Mouse (Mus musculus): Measurements from ENCODE around the gene Alkbh1. TPM values are rescaled to one million over a fixed set of nuclear protein-coding genes. Genes with fewer than 3 reads are reported as not detected.

Gene Alkbh1
- total RNA-seq (2023) = 79.2 to 103 TPM (median 90.0 TPM) in 4 replicates

DNA sequence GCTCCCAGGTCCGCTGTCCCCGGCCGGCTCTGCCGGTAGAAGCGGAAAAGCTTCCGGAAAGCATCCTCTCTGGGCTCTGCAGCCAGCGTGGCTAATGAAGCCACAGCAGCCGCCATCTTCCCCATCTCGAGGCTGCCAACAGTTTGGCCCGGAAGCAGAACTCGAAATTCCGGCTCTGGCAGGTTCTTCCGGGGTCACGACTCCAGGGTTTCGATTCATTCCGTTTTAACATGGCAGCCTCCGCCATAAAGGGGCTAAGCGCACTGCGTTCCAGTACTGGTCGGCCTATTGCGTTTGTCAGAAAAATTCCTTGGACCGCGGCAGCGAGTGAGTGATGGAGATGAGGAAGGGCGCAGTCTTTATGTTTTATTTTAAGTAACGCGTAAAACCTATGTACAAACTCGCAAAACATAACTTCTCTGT lies at the start of gene Alkbh1, which contains the start of gene Slirp:
Alkbh1 (minus strand) TSS at position 318 of the 423 bp plus-strand sequence.
Slirp (plus strand) TSS at position 197 of the 423 bp plus-strand sequence.

DNA sequence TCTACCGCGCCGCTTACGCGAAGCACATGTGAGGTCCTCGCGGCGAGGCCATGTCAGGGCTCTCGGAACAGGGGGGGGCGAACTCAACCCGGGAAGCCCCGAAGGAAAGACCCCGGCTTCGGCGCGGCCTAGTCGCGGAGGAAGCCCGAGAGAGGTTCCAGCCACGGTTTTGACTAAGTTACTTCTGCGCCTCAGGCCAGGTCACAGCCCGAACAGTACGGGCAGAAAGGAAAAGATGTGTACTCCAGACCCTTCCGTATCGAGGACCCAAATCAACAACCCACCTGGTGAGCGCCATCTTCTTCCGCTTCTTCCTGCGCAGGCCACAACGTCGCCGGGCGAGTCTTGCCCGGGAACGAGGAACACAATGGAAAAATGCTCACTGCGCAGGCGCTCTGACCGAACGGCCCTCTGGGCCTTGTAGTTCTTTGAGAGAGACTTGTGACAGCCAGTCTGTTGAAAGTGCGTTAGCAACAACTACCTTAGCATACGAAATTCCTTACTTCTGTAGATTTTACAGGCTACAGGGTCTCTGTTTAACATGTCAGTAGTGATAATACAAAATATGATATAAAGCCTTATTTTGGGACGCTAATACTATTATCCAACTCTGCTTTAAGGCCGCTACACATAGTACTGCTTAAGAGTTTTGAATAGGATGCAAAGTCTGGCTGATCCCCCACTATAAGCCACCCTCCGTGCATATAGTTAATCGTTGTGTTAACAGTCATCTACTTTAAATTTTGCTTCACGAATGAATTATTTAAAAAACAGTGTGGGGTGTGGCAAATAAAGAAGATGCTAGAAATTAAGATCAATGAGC lies 28.4 kb upstream of the Alkbh1 start, which contains the start of gene Snw1:
Snw1 (minus strand) TSS at position 311 of the 823 bp plus-strand sequence.

DNA sequence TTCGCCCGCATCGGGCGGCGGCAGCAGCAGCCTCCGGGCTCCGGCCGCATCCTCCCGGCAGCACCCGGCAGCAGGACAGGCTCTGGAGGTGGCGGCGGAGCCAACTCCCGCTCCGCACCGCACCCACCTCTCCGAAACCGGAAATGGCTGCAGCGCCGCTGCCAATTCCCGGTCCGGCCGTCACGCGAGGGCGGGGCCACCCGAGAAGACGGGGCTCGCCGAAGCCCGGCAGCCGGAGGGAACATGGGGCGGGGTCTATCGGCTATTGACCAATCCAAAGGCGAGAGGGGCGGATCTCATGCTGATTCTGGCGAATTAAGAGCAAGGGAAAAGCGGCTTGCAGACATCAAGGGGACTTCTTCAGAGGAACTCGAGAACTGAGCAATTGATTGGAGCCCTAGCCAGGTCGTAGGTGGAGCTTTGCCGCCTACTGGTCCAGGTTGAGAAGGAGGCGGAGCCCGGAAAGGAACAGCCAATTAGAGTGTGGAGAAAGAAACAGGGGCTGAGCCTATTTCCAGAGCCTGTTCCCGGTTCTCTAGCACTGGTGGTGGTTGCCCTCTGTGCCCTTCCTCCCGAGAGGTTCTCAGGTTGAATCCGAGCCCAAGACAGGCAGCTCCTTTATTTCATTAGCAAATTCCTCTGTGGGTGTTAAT lies 55.6 kb downstream of the Alkbh1 start, which contains the start of gene Sptlc2:
Sptlc2 (minus strand) TSS at position 234 of the 653 bp plus-strand sequence.

Other genes with a start within 250 kb of the Alkbh1 start
- gene Samd15, start 244.3 kb downstream of the Alkbh1 start, total RNA-seq (2023) = 1.1 to 1.8 TPM (median 1.2 TPM) in 4 replicates
- gene Tmed8, start 243.6 kb downstream of the Alkbh1 start, total RNA-seq (2023) = 35.7 to 35.9 TPM (median 35.8 TPM) in 4 replicates
- gene Noxred1, start 205.3 kb downstream of the Alkbh1 start, total RNA-seq (2023) = 5.0 to 10.2 TPM (median 8.7 TPM) in 4 replicates
- gene Vipas39, start 177.8 kb downstream of the Alkbh1 start, total RNA-seq (2023) = 33.1 to 41.1 TPM (median 36.1 TPM) in 4 replicates
- gene Ahsa1, start 177.5 kb downstream of the Alkbh1 start, total RNA-seq (2023) = 105 to 126 TPM (median 114 TPM) in 4 replicates
- gene Ism2, start 144.3 kb downstream of the Alkbh1 start, total RNA-seq (2023) = not detected in 4 replicates
- 78.2 to 104 TPM (median 87.9 TPM) in 4 replicates for gene Sptlc2, start 55.7 kb downstream of the Alkbh1 start, total RNA-seq (2023)
- gene Slirp, start 121 bp downstream of the Alkbh1 start, total RNA-seq (2023) = 30.0 to 33.7 TPM (median 33.2 TPM) in 4 replicates
- gene Snw1, start 28.3 kb upstream of the Alkbh1 start, total RNA-seq (2023) = 85.7 to 95.8 TPM (median 89.9 TPM) in 4 replicates
- not detected in 4 replicates for gene Gm5788, start 50.7 kb upstream of the Alkbh1 start, total RNA-seq (2023)
- gene Gm8300, start 70.3 kb upstream of the Alkbh1 start, total RNA-seq (2023) = not detected in 4 replicates
- gene Oog1, start 158.7 kb upstream of the Alkbh1 start, total RNA-seq (2023) = not detected in 4 replicates
- not detected in 4 replicates for gene Gm4027, start 174.9 kb upstream of the Alkbh1 start, total RNA-seq (2023)
- not detected in 4 replicates for gene Gm16381, start 200.6 kb upstream of the Alkbh1 start, total RNA-seq (2023)